Mouse (Mus musculus): ENCODE data around the gene BC028528. TPM values are rescaled to one million over a fixed set of nuclear protein-coding genes. Genes with fewer than 3 reads are reported as not detected.
A peak's percentile ranks its signal among the peaks of the same experiment; 100 is the strongest.

The BC028528 gene
- total and polyA plus RNA-seq, 3 experiments: 7.4 to 13.6 TPM; not detected in 1

- TF ChIP-seq EP300 (IDR thresholded peaks at IDR 0.05; ENCODE audit: low read depth in 1 of 2, low read length in 2 of 2): 0 out of 4 replicates have a peak, but pooled peaks of 1 of the 2 experiments have one; percentile 36
- peak; percentile 54; the same call in 1 of the 2 replicates for TF ChIP-seq E2F4 (IDR thresholded peaks at IDR 0.05; ENCODE audit: borderline replicate concordance, low read depth, low read length)
- TF ChIP-seq SIN3A (IDR thresholded peaks at IDR 0.05; ENCODE audit: low read length): peak; percentile 98
- TF ChIP-seq CTCF (IDR thresholded peaks at IDR 0.05 in 2 of 3, conservative IDR thresholded peaks at IDR 0.05 in 1 of 3; ENCODE audit: control insufficient read depth in 1 of 3, insufficient read depth in 1 of 3, low read depth in 2 of 3, low read length in 3 of 3, poor library complexity in 1 of 3, severe bottlenecking in 1 of 3): peak in 1 of 3 experiments; percentile 19; a peak in 1 of 6 replicates
- peak; percentile 99 to 100 for TF ChIP-seq POLR2A (IDR thresholded peaks at IDR 0.05; ENCODE audit: control insufficient read depth in 1 of 2, insufficient read depth in 1 of 2, low read depth in 1 of 2, low read length in 2 of 2, poor library complexity in 1 of 2)
- peak; percentile 84 for TF ChIP-seq MYC (IDR thresholded peaks at IDR 0.05; ENCODE audit: low read depth, low read length)
- TF ChIP-seq ZKSCAN1 (IDR thresholded peaks at IDR 0.05; ENCODE audit: low read depth, low read length): peak; percentile 12; the same call in 1 of the 2 replicates
- no peak; the same call in none of the 2 replicates for TF ChIP-seq ZMIZ1 (IDR thresholded peaks at IDR 0.05; ENCODE audit: low read depth, low read length)
- TF ChIP-seq MEF2A (IDR thresholded peaks at IDR 0.05; ENCODE audit: extremely low read depth, insufficient replicate concordance, low read depth, low read length, poor library complexity, severe bottlenecking): peak; percentile 76; the same call in 1 of the 2 replicates
- TF ChIP-seq KAT2A (conservative IDR thresholded peaks at IDR 0.05; ENCODE audit: low read depth, low read length): peak; percentile 84
Observed at GRCm38 (mm10) chr3:95871392-95871867, 20.4 kb downstream of the BC028528 start, which contains the start of gene Mrps21 (continued).

DNA sequence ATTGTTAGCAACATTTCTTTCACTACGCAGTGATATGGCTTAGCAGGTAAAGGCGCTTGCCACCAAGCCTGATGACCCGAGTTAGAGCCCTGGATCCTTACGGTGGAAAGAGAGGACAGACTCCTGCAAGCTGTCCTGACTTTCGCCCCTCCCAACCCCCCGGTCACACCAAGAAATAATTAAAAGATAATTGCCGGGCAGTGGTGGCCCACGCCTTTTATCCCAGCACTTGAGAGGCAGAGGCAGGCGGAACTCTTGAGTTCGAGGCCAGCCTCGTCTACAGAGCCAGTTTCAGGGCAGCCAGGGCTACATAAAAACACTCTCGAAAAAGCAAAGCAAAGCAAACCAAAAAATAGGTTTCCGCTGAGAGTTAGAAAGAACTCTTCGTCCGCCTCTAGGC, 20.8 kb downstream of the BC028528 start:
- no peaks in the 10 kb centered on the region for H3K9me3 ChIP-seq (replicated peaks; ENCODE audit: insufficient read depth, low read length)
- peaks cover 4 to 8% of the 10 kb centered on the region in 2 experiments for H3K4me1 ChIP-seq (ENCODE audit: control insufficient read depth in 1 of 2, insufficient read depth in 2 of 2, low read length in 2 of 2)
- no peak for DNase-seq (ENCODE audit: low read depth, low spot score)
- peaks cover 37% of the 10 kb centered on the region for H3K79me2 ChIP-seq (ENCODE audit: control insufficient read depth, insufficient read depth, low read length, poor library complexity)
- no peak for TF ChIP-seq MYB (IDR thresholded peaks at IDR 0.05; ENCODE audit: low read depth, low read length)
- TF ChIP-seq JUND (IDR thresholded peaks at IDR 0.05; ENCODE audit: low read depth, low read length): 0 out of 2 replicates have a peak, but pooled peaks have one; percentile 11
- H3K27me3 ChIP-seq (ENCODE audit: control insufficient read depth in 1 of 2, insufficient read depth in 2 of 2, low read length in 2 of 2): no peaks in the 10 kb centered on the region
- H3K27ac ChIP-seq (ENCODE audit: control insufficient read depth, low read depth, low read length): peak overlapping the region; percentile 85
- H3K9ac ChIP-seq (ENCODE audit: control insufficient read depth, low read depth, low read length, poor library complexity, severe bottlenecking): peak overlapping the region; percentile 83
- H3K36me3 ChIP-seq (ENCODE audit: control insufficient read depth in 1 of 2, insufficient read depth in 2 of 2, low read length in 2 of 2): peaks cover 3 to 17% of the 10 kb centered on the region in 2 experiments
- H3K4me3 ChIP-seq (ENCODE audit: control insufficient read depth in 1 of 2, insufficient read depth in 1 of 2, low read depth in 2 of 2, low read length in 2 of 2): peak overlapping the region; percentile 75 to 80

DNA sequence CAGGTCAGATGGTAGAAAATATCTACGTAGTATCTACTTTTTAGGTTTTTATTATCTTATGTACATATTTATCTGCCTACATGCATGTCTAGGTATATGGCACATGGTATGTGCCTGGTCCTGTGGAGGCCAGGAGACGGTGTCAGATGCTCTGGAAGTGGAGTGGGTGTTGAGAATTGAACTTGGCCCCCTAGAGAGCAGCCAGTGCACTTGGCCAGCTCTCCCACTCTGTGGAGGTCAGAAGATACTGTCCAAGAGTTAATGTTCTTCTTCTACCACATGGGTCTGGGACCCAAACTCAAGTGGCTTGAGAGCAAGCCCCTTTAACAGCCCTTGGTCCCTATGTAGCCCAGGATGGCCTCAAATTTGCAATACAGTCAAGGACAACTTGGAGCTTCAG, 24.4 kb downstream of the BC028528 start:
- DNase-seq (ENCODE audit: low read depth, low spot score): no peak

More for the DNA sequence above, 24.4 kb downstream of the BC028528 start:
- Histone ChIP-seq H3K4me3 (ENCODE audit: control insufficient read depth in 1 of 2, insufficient read depth in 1 of 2, low read depth in 2 of 2, low read length in 2 of 2) (no peak overlapping the region), H3K79me2 (ENCODE audit: control insufficient read depth, insufficient read depth, low read length, poor library complexity) (peaks cover 22% of the 10 kb centered on the region), H3K27ac (ENCODE audit: control insufficient read depth, low read depth, low read length) (no peak overlapping the region), H3K9ac (ENCODE audit: control insufficient read depth, low read depth, low read length, poor library complexity, severe bottlenecking) (no peak overlapping the region), H3K9me3 (replicated peaks; ENCODE audit: insufficient read depth, low read length) (no peaks in the 10 kb centered on the region), H3K4me1 (ENCODE audit: control insufficient read depth in 1 of 2, insufficient read depth in 2 of 2, low read length in 2 of 2) (peaks cover 4% of the 10 kb centered on the region in 2 experiments), H3K36me3 (ENCODE audit: control insufficient read depth in 1 of 2, insufficient read depth in 2 of 2, low read length in 2 of 2) (peaks cover 3 to 11% of the 10 kb centered on the region in 2 experiments), H3K27me3 (ENCODE audit: control insufficient read depth in 1 of 2, insufficient read depth in 2 of 2, low read length in 2 of 2) (no peaks in the 10 kb centered on the region)
- TF ChIP-seq SIN3A (IDR thresholded peaks at IDR 0.05; ENCODE audit: low read length): no peak
- TF ChIP-seq HCFC1 (IDR thresholded peaks at IDR 0.05; ENCODE audit: low read depth, low read length): no peak
- no peak for TF ChIP-seq USF2 (IDR thresholded peaks at IDR 0.05; ENCODE audit: borderline replicate concordance in 1 of 2, insufficient read depth in 1 of 2, low read depth in 1 of 2, low read length in 2 of 2)
- TF ChIP-seq NRF1 (IDR thresholded peaks at IDR 0.05; ENCODE audit: insufficient read depth, low read depth, low read length, poor library complexity, severe bottlenecking): no peak
- no peak for TF ChIP-seq CTCF (IDR thresholded peaks at IDR 0.05 in 2 of 3, conservative IDR thresholded peaks at IDR 0.05 in 1 of 3; ENCODE audit: control insufficient read depth in 1 of 3, insufficient read depth in 1 of 3, low read depth in 2 of 3, low read length in 3 of 3, poor library complexity in 1 of 3, severe bottlenecking in 1 of 3)
- no peak for TF ChIP-seq EP300 (IDR thresholded peaks at IDR 0.05; ENCODE audit: low read depth in 1 of 2, low read length in 2 of 2)
- TF ChIP-seq POLR2AphosphoS5 (IDR thresholded peaks at IDR 0.05; ENCODE audit: borderline replicate concordance, low read depth, low read length): no peak
- TF ChIP-seq MYB (IDR thresholded peaks at IDR 0.05; ENCODE audit: low read depth, low read length): no peak
- no peak for TF ChIP-seq TCF12 (IDR thresholded peaks at IDR 0.05; ENCODE audit: low read depth, low read length)
- no peak for TF ChIP-seq RCOR1 (IDR thresholded peaks at IDR 0.05; ENCODE audit: low read depth, low read length)
- no peak for TF ChIP-seq SMC3 (IDR thresholded peaks at IDR 0.05; ENCODE audit: low read depth, low read length)
- TF ChIP-seq MXI1 (IDR thresholded peaks at IDR 0.05; ENCODE audit: low read depth, low read length): no peak
- no peak for TF ChIP-seq ZNF384 (IDR thresholded peaks at IDR 0.05; ENCODE audit: low read depth, low read length)
- TF ChIP-seq ELF1 (IDR thresholded peaks at IDR 0.05; ENCODE audit: low read depth, low read length): no peak
- no peak for TF ChIP-seq ETS1 (IDR thresholded peaks at IDR 0.05; ENCODE audit: low read depth, low read length)
- no peak for TF ChIP-seq USF1 (IDR thresholded peaks at IDR 0.05; ENCODE audit: low read depth, low read length)
- no peak for TF ChIP-seq RAD21 (IDR thresholded peaks at IDR 0.05; ENCODE audit: low read depth, low read length)
- no peak for TF ChIP-seq CHD2 (IDR thresholded peaks at IDR 0.05; ENCODE audit: low read length)
- no peak for TF ChIP-seq BHLHE40 (IDR thresholded peaks at IDR 0.05; ENCODE audit: borderline replicate concordance, low read depth, low read length)
